Mouse (Mus musculus) CH12.LX (cell line): ENCODE measurements at regions not wholly inside any gene's neighbourhood (a gene's known extent, or its start where the extent isn't known, plus 50 kb on each side); places are given as distances from the start of the nearest gene placed in this dataset.

Experiments used
- DNase-seq: peaks from one replicate; pipeline ENCODE4 v3.0.0-alpha.2; 2013; ENCODE audit errors: extremely low read depth
- H3K27ac ChIP-seq: 2 replicates; pipeline ENCODE4 v1.5.1; 2012; ENCODE audit warnings: low read depth, mild to moderate bottlenecking, control low read depth, moderate library complexity; ENCODE audit not compliant: insufficient read depth
- H3K27me3 ChIP-seq: replicated peaks from 2 replicates; pipeline ENCODE3; 2012; ENCODE audit warnings: inconsistent platforms
- H3K36me3 ChIP-seq, 2 experiments: replicated peaks in 1 of 2; 2 replicates each; pipeline versions ENCODE3 to v1.6.1; 2012; ENCODE audit warnings: inconsistent platforms in 1 of 2, low read length in 1 of 2, mild to moderate bottlenecking in 1 of 2, mixed read lengths in 1 of 2, moderate library complexity in 1 of 2; ENCODE audit not compliant: control insufficient read depth in 1 of 2, insufficient read depth in 1 of 2
- H3K4me1 ChIP-seq, 2 experiments: 2 replicates each; pipeline ENCODE4 v1.6.1; 2012; ENCODE audit warnings: inconsistent platforms in 1 of 2, moderate library complexity in 1 of 2; ENCODE audit not compliant: insufficient read depth in 2 of 2, control insufficient read depth in 1 of 2
- H3K4me2 ChIP-seq: 2 replicates; pipeline ENCODE4 v1.6.1; 2012; ENCODE audit warnings: low read depth, mild to moderate bottlenecking, control low read depth; ENCODE audit not compliant: poor library complexity, insufficient read depth, severe bottlenecking
- H3K4me3 ChIP-seq, 3 experiments: fragments of 150-350 bp in 1 of 3; sonication (generic) in 1 of 3; replicated peaks in 1 of 3; 2 replicates each; pipeline versions ENCODE3 to v1.5.1; 2011 to 2012; ENCODE audit warnings: low read depth in 2 of 3, low read length in 2 of 3, mild to moderate bottlenecking in 2 of 3, moderate library complexity in 2 of 3, control low read depth in 1 of 3, improper control_type of control experiment in 1 of 3, inconsistent platforms in 1 of 3, mixed read lengths in 1 of 3; ENCODE audit not compliant: poor library complexity in 1 of 3
- H3K79me2 ChIP-seq: replicated peaks from 2 replicates; pipeline ENCODE4 v1.6.1; 2012; ENCODE audit warnings: mild to moderate bottlenecking, moderate library complexity; ENCODE audit not compliant: control insufficient read depth, poor library complexity, insufficient read depth, severe bottlenecking; ENCODE audit errors: extremely low read depth
- H3K9ac ChIP-seq: 2 replicates; pipeline ENCODE4 v1.6.1; 2012; ENCODE audit warnings: low read depth, mild to moderate bottlenecking, control low read depth, moderate library complexity; ENCODE audit not compliant: insufficient read depth
- H3K9me3 ChIP-seq: replicated peaks from 2 replicates; pipeline ENCODE3; 2012; ENCODE audit warnings: low read length, inconsistent platforms, mixed read lengths
- BHLHE40 ChIP-seq: IDR thresholded peaks from 2 replicates; pipeline ENCODE4 v1.6.1; 2011; ENCODE audit warnings: mild to moderate bottlenecking, low read depth, low read length, improper control_type of control experiment
- CHD1 ChIP-seq: IDR thresholded peaks from 2 replicates; pipeline ENCODE4 v1.6.1; 2012; ENCODE audit warnings: low read depth, low read length, improper control_type of control experiment, inconsistent platforms
- CHD2 ChIP-seq: IDR thresholded peaks from 2 replicates; pipeline ENCODE4 v1.6.1; 2011; ENCODE audit warnings: low read length, improper control_type of control experiment
- CTCF ChIP-seq, 2 experiments: IDR thresholded peaks in 1 of 2; conservative IDR thresholded peaks in 1 of 2; 2 replicates each; pipeline ENCODE4 v1.5.1; 2011 to 2012; ENCODE audit warnings: low read depth in 2 of 2, low read length in 2 of 2, improper control_type of control experiment in 1 of 2, inconsistent platforms in 1 of 2, mild to moderate bottlenecking in 1 of 2, moderate library complexity in 1 of 2
- ELF1 ChIP-seq: IDR thresholded peaks from 2 replicates; pipeline ENCODE4 v1.6.1; 2014; ENCODE audit warnings: low read depth, mild to moderate bottlenecking, inconsistent platforms, low read length, improper control_type of control experiment
- GABPA ChIP-seq: IDR thresholded peaks from 2 replicates; pipeline ENCODE4 v1.6.1; 2012; ENCODE audit warnings: low read depth, low read length, improper control_type of control experiment, inconsistent platforms; ENCODE audit not compliant: insufficient replicate concordance
- IRF4 ChIP-seq: IDR thresholded peaks from 2 replicates; pipeline ENCODE4 v1.6.1; 2014; ENCODE audit warnings: low read depth, mild to moderate bottlenecking, inconsistent platforms, low read length, improper control_type of control experiment
- JUND ChIP-seq: conservative IDR thresholded peaks from 2 replicates; pipeline ENCODE4 v1.6.1; 2011; ENCODE audit warnings: low read depth, low read length, improper control_type of control experiment
- MAX ChIP-seq: IDR thresholded peaks from 2 replicates; pipeline ENCODE4 v1.6.1; 2011; ENCODE audit warnings: low read length, improper control_type of control experiment
- MAZ ChIP-seq: IDR thresholded peaks from 2 replicates; pipeline ENCODE4 v1.6.1; 2012; ENCODE audit warnings: low read depth, mild to moderate bottlenecking, inconsistent platforms, low read length, improper control_type of control experiment, moderate library complexity
- MXI1 ChIP-seq: IDR thresholded peaks from 2 replicates; pipeline ENCODE4 v1.6.1; 2011; ENCODE audit warnings: mild to moderate bottlenecking, low read depth, low read length, improper control_type of control experiment
- MYC ChIP-seq: IDR thresholded peaks from 2 replicates; pipeline ENCODE4 v1.6.1; 2011; ENCODE audit warnings: low read depth, mild to moderate bottlenecking, improper control_type of control experiment, low read length
- NELFE ChIP-seq: IDR thresholded peaks from 2 replicates; pipeline ENCODE4 v1.6.1; 2011; ENCODE audit warnings: low read depth, low read length, improper control_type of control experiment
- NRF1 ChIP-seq: IDR thresholded peaks from 2 replicates; pipeline ENCODE4 v1.6.1; 2014; ENCODE audit warnings: low read depth, mild to moderate bottlenecking, inconsistent platforms, low read length, improper control_type of control experiment, moderate library complexity
- PAX5 ChIP-seq: IDR thresholded peaks from 2 replicates; pipeline ENCODE4 v1.6.1; 2012; ENCODE audit warnings: low read length, inconsistent platforms, mixed read lengths
- POLR2A ChIP-seq: IDR thresholded peaks from 2 replicates; pipeline ENCODE4 v1.6.1; 2011; ENCODE audit warnings: low read depth, mild to moderate bottlenecking, improper control_type of control experiment, low read length
- RCOR1 ChIP-seq: conservative IDR thresholded peaks from 2 replicates; pipeline ENCODE4 v1.6.1; 2012; ENCODE audit warnings: low read depth, mild to moderate bottlenecking, inconsistent platforms, low read length, improper control_type of control experiment
- TBP ChIP-seq: conservative IDR thresholded peaks from 2 replicates; pipeline ENCODE4 v1.6.1; 2011; ENCODE audit warnings: low read depth, low read length, improper control_type of control experiment
- TCF12 ChIP-seq: IDR thresholded peaks from 2 replicates; pipeline ENCODE4 v1.6.1; 2014; ENCODE audit warnings: low read depth, mild to moderate bottlenecking, inconsistent platforms, low read length, improper control_type of control experiment
- UBTF ChIP-seq: IDR thresholded peaks from 2 replicates; pipeline ENCODE4 v1.6.1; 2012; ENCODE audit warnings: low read depth, mild to moderate bottlenecking, inconsistent platforms, low read length, improper control_type of control experiment, moderate library complexity
- USF1 ChIP-seq: IDR thresholded peaks from 2 replicates; pipeline ENCODE4 v1.6.1; 2014; ENCODE audit warnings: low read depth, mild to moderate bottlenecking, inconsistent platforms, low read length, improper control_type of control experiment
- USF2 ChIP-seq: conservative IDR thresholded peaks from 2 replicates; pipeline ENCODE4 v1.6.1; 2011; ENCODE audit warnings: low read depth, low read length, improper control_type of control experiment
- ZC3H11A ChIP-seq: IDR thresholded peaks from 2 replicates; pipeline ENCODE4 v1.6.1; 2012; ENCODE audit warnings: low read depth, mild to moderate bottlenecking, inconsistent platforms, low read length, improper control_type of control experiment
- ZKSCAN1 ChIP-seq: IDR thresholded peaks from 2 replicates; pipeline ENCODE4 v1.6.1; 2012; ENCODE audit warnings: low read depth, inconsistent platforms, low read length, improper control_type of control experiment, borderline replicate concordance
- ZNF384 ChIP-seq: IDR thresholded peaks from 2 replicates; pipeline ENCODE4 v1.6.1; 2012; ENCODE audit warnings: low read depth, low read length, improper control_type of control experiment, inconsistent platforms
- dilution Hi-C: fragments of 300-500 bp; cut with MboI; formaldehyde crosslinking; loops from 2 replicates; pipeline ENCODE4 v1.14.3; 2020; ENCODE audit warnings: low sequenced_read_pairs; ENCODE audit not compliant: extremely low pct_unique_long_range_greater_than_20kb, extremely low pct_ligation_motif_present
- in situ Hi-C: fragments of 300-500 bp; cut with MboI; formaldehyde crosslinking; loops from 3 replicates; pipeline ENCODE4 v1.14.3; 2019; ENCODE audit warnings: low sequenced_read_pairs, low pct_ligation_motif_present, low pct_unique_long_range_greater_than_20kb, mixed read lengths

- no peak overlapping the region for H3K4me3 ChIP-seq
- no peaks in the 10 kb centered on the region for H3K27me3 ChIP-seq
- no peaks in the 10 kb centered on the region for H3K9me3 ChIP-seq
- no peaks in the 10 kb centered on the region for H3K36me3 ChIP-seq
- peaks cover 4 to 7% of the 10 kb centered on the region in 2 experiments for H3K4me1 ChIP-seq
- dilution Hi-C loops = no loop called here
- TF ChIP-seq USF1 = no peak
- no peak for TF ChIP-seq MAX
- no peak for TF ChIP-seq CHD1
- TF ChIP-seq JUND = no peak
- no peak for TF ChIP-seq NELFE
- TF ChIP-seq UBTF = no peak
- no peak for TF ChIP-seq PAX5
- TF ChIP-seq ZNF384 = no peak
- no peak for TF ChIP-seq CTCF (conservative IDR thresholded peaks at IDR 0.05 in 1 of 2, IDR thresholded peaks at IDR 0.05 in 1 of 2; ENCODE audit: low read depth in 2 of 2, low read length in 2 of 2)
- TF ChIP-seq POLR2A = no peak
- TF ChIP-seq MAZ = no peak
- no peak for TF ChIP-seq MXI1
- no peak for TF ChIP-seq BHLHE40
- TF ChIP-seq NRF1 = no peak
- no peak for TF ChIP-seq TBP
- no peak for TF ChIP-seq RCOR1
- no peak for TF ChIP-seq TCF12
- TF ChIP-seq, all 38 proteins: peak for 0
- H3K9ac ChIP-seq = no peak overlapping the region
- in situ Hi-C loops = loop anchor here (25.0 kb wide), 1 partner anchor 348 kb away; no protein-coding TSS in a partner anchor
- no peaks in the 10 kb centered on the region for H3K79me2 ChIP-seq
- no peak overlapping the region for H3K27ac ChIP-seq
- no peak for DNase-seq
- H3K4me2 ChIP-seq = no peak overlapping the region
Observed at GRCm38 (mm10) chr1:43259841-43260240, 63.1 kb upstream of the Fhl2 start.

- no peak for TF ChIP-seq ZKSCAN1
- TF ChIP-seq MYC = no peak
- no peak for TF ChIP-seq RCOR1
- no peak for TF ChIP-seq TCF12
- no peak for TF ChIP-seq TBP
- TF ChIP-seq CTCF (conservative IDR thresholded peaks at IDR 0.05 in 1 of 2, IDR thresholded peaks at IDR 0.05 in 1 of 2; ENCODE audit: low read depth in 2 of 2, low read length in 2 of 2) = no peak
- TF ChIP-seq ZC3H11A = no peak
- no peak for TF ChIP-seq UBTF
- no peak for TF ChIP-seq IRF4
- TF ChIP-seq PAX5 = no peak
- TF ChIP-seq JUND = no peak
- no peak for TF ChIP-seq CHD1
- TF ChIP-seq GABPA = no peak
- TF ChIP-seq CHD2 = no peak
- no peak for TF ChIP-seq NRF1
- TF ChIP-seq ELF1 = no peak
- TF ChIP-seq USF2 = no peak
- no peak for TF ChIP-seq BHLHE40
- Histone ChIP-seq H3K27ac (no peak overlapping the region), H3K4me3 (no peak overlapping the region), H3K9me3 (no peaks in the 10 kb centered on the region), H3K4me2 (no peak overlapping the region), H3K27me3 (no peaks in the 10 kb centered on the region), H3K4me1 (peaks cover 4 to 7% of the 10 kb centered on the region in 2 experiments), H3K36me3 (no peaks in the 10 kb centered on the region), H3K9ac (no peak overlapping the region), H3K79me2 (no peaks in the 10 kb centered on the region)
- dilution Hi-C loops (no loop called here), in situ Hi-C loops (loop anchor here (25.0 kb wide), 1 partner anchor 348 kb away; no protein-coding TSS in a partner anchor)
- DNase-seq = no peak
Observed at GRCm38 (mm10) chr1:43260491-43260890, 63.7 kb upstream of the Fhl2 start.
